Mouse (Mus musculus) small intestine, adult 2 months (tissue): ENCODE data around the gene Nrp1.

Source experiments
- CTCF ChIP-seq: fragments of 200-500 bp; IDR thresholded peaks from 2 replicates; pipeline ENCODE4 v1.5.1; 2012; ENCODE audit warnings: low read depth, mild to moderate bottlenecking, control low read depth, inconsistent platforms, low read length, moderate library complexity, mixed read lengths; ENCODE audit not compliant: insufficient replicate concordance, insufficient read length; ENCODE audit errors: extremely low read depth
- POLR2A ChIP-seq: fragments of 200-500 bp; IDR thresholded peaks from 2 replicates; pipeline ENCODE4 v1.6.1; 2012; ENCODE audit warnings: low read depth, mild to moderate bottlenecking, control low read depth, inconsistent platforms, low read length, moderate library complexity

DNA sequence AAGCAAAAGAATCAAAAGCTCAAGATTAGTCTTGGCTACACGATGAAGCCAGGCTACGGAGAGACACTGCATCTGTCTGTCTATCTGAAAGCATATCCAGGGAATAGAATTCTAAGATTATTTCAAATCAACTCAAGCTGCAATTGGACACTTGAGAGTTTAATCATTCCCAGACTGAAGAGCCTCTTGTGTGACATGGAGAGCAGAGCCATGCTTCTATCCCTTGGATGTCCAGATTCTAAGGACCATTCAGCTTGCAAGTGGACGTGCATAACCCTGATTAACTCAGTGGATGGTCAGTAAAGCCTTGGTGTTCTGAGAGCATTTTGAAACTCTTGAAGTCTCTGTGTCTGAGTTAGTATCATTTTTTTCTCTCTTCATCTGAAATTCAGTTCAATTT is 95.6 kb downstream of the Nrp1 start:
- no peak for TF ChIP-seq POLR2A
- TF ChIP-seq CTCF: no peak
